Mouse (Mus musculus) large intestine, adult 2 months (tissue): ENCODE data around the gene Dcaf8. TPM values are rescaled to one million over a fixed set of nuclear protein-coding genes. Genes with fewer than 3 reads are reported as not detected.

Experiments
- DNase-seq: peaks from one replicate; pipeline ENCODE4 v3.0.0-alpha.2; 2012; ENCODE audit warnings: low read depth, low spot score
- WGBS: fragments of 180-500 bp; shearing (Covaris S2); methylation state at CpG from one replicate; pipeline ENCODE4 v1.1.7; 2018; 5-methylcytosine and 5-hydroxymethylcytosine counted together
- polyA plus RNA-seq: library from polyadenylated mRNA; depleted of rRNA; stranded (reverse); fragments of >200 nt; gene quantifications from 2 replicates; pipeline ENCODE4 v1.2.3, GENCODE M21; 2012

Gene Dcaf8
- polyA plus RNA-seq, 1 experiment, result 25.3 TPM

GRCm38 (mm10) chr1:172186401-172187289, 38.8 kb downstream of the Dcaf8 start:
- no peak for DNase-seq
- 92% methylated on average over 10 of the region's 10 CpGs for WGBS

- DNase-seq, result no peak
- WGBS, result 59% methylated on average over 4 of the region's 4 CpGs
Measured at GRCm38 (mm10) chr1:172188891-172189290, 41.0 kb downstream of the Dcaf8 start.

- 82% methylated on average over 2 of the region's 2 CpGs for WGBS
- no peak for DNase-seq
Measured at GRCm38 (mm10) chr1:172191578-172191977, 43.7 kb downstream of the Dcaf8 start.

- WGBS, result 91% methylated on average over 3 of the region's 3 CpGs
- DNase-seq, result no peak
Measured at GRCm38 (mm10) chr1:172192217-172192616, 44.3 kb downstream of the Dcaf8 start.

GRCm38 (mm10) chr1:172194435-172194834, 46.6 kb downstream of the Dcaf8 start:
- DNase-seq, result no peak
- WGBS, result 58% methylated on average over 8 of the region's 8 CpGs

GRCm38 (mm10) chr1:172197146-172197545, 49.3 kb downstream of the Dcaf8 start:
- WGBS, result 78% methylated on average over 3 of the region's 3 CpGs
- no peak for DNase-seq

- WGBS, result 85% methylated on average over 5 of the region's 5 CpGs
- no peak for DNase-seq
Measured at GRCm38 (mm10) chr1:172197851-172198250, 50.0 kb downstream of the Dcaf8 start.

- DNase-seq, result no peak
- 87% methylated on average over 8 of the region's 8 CpGs for WGBS
Measured at GRCm38 (mm10) chr1:172198316-172198715, 50.4 kb downstream of the Dcaf8 start.

GRCm38 (mm10) chr1:172198996-172199395, 51.1 kb downstream of the Dcaf8 start:
- no peak for DNase-seq
- 81% methylated on average over 4 of the region's 4 CpGs for WGBS

- DNase-seq, result no peak
- WGBS, result 49% methylated on average over 5 of the region's 5 CpGs
Measured at GRCm38 (mm10) chr1:172200161-172200560, 52.3 kb downstream of the Dcaf8 start.

- DNase-seq, result no peak
- 81% methylated on average over 7 of the region's 7 CpGs for WGBS
Measured at GRCm38 (mm10) chr1:172200871-172201447, 53.1 kb downstream of the Dcaf8 start.

- no peak for DNase-seq
- WGBS, result 48% methylated on average over 14 of the region's 14 CpGs
Measured at GRCm38 (mm10) chr1:172201967-172202880, 54.3 kb downstream of the Dcaf8 start.

GRCm38 (mm10) chr1:172202894-172203522, 55.1 kb downstream of the Dcaf8 start:
- WGBS, result 56% methylated on average over 2 of the region's 2 CpGs
- DNase-seq, result no peak

- DNase-seq, result no peak
- 46% methylated on average over 4 of the region's 4 CpGs for WGBS
Measured at GRCm38 (mm10) chr1:172203566-172203965, 55.7 kb downstream of the Dcaf8 start.

- 41% methylated on average over 9 of the region's 9 CpGs for WGBS
Measured at GRCm38 (mm10) chr1:172204033-172204813, 56.3 kb downstream of the Dcaf8 start.

GRCm38 (mm10) chr1:172204814-172205740, 57.2 kb downstream of the Dcaf8 start:
- no peak for DNase-seq
- 66% methylated on average over 15 of the region's 15 CpGs for WGBS

More at GRCm38 (mm10) chr1:172204033-172204813, 56.3 kb downstream of the Dcaf8 start:
- DNase-seq, result no peak

- WGBS, result 11% methylated on average over 3 of the region's 3 CpGs
- no peak for DNase-seq
Measured at GRCm38 (mm10) chr1:172205741-172206087, 57.8 kb downstream of the Dcaf8 start.
